Mouse (Mus musculus) testis, adult 2 months (tissue): ENCODE results near the gene 6430548M08Rik.

Experiments used
- CTCF ChIP-seq: fragments of 200-500 bp; IDR thresholded peaks from 2 replicates; pipeline ENCODE4 v1.5.1; 2012; ENCODE audit warnings: low read depth, mild to moderate bottlenecking, inconsistent platforms, low read length, moderate library complexity; ENCODE audit not compliant: control insufficient read depth, insufficient read depth, insufficient replicate concordance
- POLR2A ChIP-seq: fragments of 200-500 bp; IDR thresholded peaks from 2 replicates; pipeline ENCODE4 v1.6.1; 2012; ENCODE audit warnings: low read depth, mild to moderate bottlenecking, inconsistent platforms, low read length, moderate library complexity; ENCODE audit not compliant: control insufficient read depth

DNA sequence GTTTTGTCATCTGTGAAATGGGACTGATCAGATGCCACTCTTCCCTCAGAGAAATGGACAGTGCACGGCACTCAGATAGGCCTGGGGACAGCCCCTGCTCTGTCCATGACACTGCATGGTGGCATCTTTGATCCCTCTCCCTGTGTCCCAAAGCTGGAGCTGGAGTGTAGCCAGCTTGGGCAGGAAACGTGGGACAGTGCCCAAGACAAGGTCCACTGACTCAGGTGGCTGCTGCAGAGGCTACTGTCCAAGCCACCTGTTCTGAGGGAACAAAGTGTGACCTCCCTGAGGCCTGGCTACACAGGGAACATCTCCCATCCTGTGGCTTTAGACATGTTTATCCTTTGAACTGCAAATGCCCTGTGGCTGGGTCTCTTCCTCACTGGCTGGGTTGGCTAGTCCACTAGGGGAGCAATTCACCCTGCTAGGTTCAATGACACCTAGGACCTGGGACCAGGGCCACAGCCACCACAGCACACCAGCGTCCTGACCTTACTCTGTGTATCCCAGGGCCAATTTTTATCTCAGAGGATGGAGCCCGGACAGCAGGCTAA is 68.0 kb downstream of the 6430548M08Rik start:
- TF ChIP-seq POLR2A (no peak), CTCF (no peak)
